Mouse (Mus musculus) liver, embryonic 14.5 days (tissue): ENCODE measurements around the gene Fnip2. TPM values are rescaled to one million over a fixed set of nuclear protein-coding genes. Genes with fewer than 3 reads are reported as not detected.

Source experiments
- ATAC-seq: fragments of 200-750 bp; cut with Nextera tagmentation; 2 replicates; pipeline ENCODE4 v1.8.0; 2017; ENCODE audit warnings: moderate number of reproducible peaks, mild to moderate bottlenecking, moderate library complexity; ENCODE audit not compliant: insufficient read depth
- DNase-seq, 3 experiments: peaks; one replicate each; pipeline ENCODE4 v3.0.0-alpha.2; 2012 to 2013; ENCODE audit warnings: low read depth in 3 of 3, low spot score in 3 of 3
- H3K27ac ChIP-seq: fragments of 300-500 bp; sonication (generic); 2 replicates; pipeline ENCODE4 v1.5.1; 2014; ENCODE audit warnings: moderate library complexity, mild to moderate bottlenecking, control low read depth, inconsistent platforms
- H3K27me3 ChIP-seq: fragments of 300-500 bp; sonication (generic); 2 replicates; pipeline ENCODE4 v1.6.1; 2014; ENCODE audit warnings: mild to moderate bottlenecking, low read length, moderate library complexity; ENCODE audit not compliant: control insufficient read depth, insufficient read depth
- H3K36me3 ChIP-seq: fragments of 300-500 bp; sonication (generic); replicated peaks from 2 replicates; pipeline ENCODE4 v1.6.1; 2014; ENCODE audit warnings: low read depth; ENCODE audit not compliant: control insufficient read depth, insufficient read depth
- H3K4me1 ChIP-seq, 2 experiments: fragments of 200-500 bp in 1 of 2; fragments of 300-500 bp in 1 of 2; sonication (generic) in 1 of 2; replicated peaks; 2 replicates each; pipeline ENCODE4 v1.6.1; 2012 to 2014; ENCODE audit warnings: antibody characterized with exemption in 1 of 2, inconsistent platforms in 1 of 2, low read length in 1 of 2; ENCODE audit not compliant: control insufficient read depth in 2 of 2, insufficient read depth in 2 of 2
- H3K4me2 ChIP-seq: fragments of 300-500 bp; sonication (generic); 2 replicates; pipeline ENCODE4 v1.6.1; 2014; ENCODE audit warnings: low read depth, mild to moderate bottlenecking, control low read depth, moderate library complexity
- H3K4me3 ChIP-seq, 2 experiments: fragments of 200-500 bp in 1 of 2; fragments of 300-500 bp in 1 of 2; sonication (generic) in 1 of 2; 2 replicates each; pipeline ENCODE4 v1.5.1; 2012 to 2014; ENCODE audit warnings: low read depth in 2 of 2, low read length in 2 of 2, mild to moderate bottlenecking in 2 of 2, control low read depth in 1 of 2, inconsistent platforms in 1 of 2, moderate library complexity in 1 of 2; ENCODE audit not compliant: insufficient read depth in 1 of 2
- H3K9ac ChIP-seq: fragments of 300-500 bp; sonication (generic); replicated peaks from 2 replicates; pipeline ENCODE4 v1.6.1; 2014; ENCODE audit warnings: mild to moderate bottlenecking, control low read depth, moderate library complexity
- H3K9me3 ChIP-seq: fragments of 300-500 bp; sonication (generic); 2 replicates; pipeline ENCODE4 v1.6.1; 2016; ENCODE audit warnings: low read length, mixed read lengths; ENCODE audit not compliant: control insufficient read depth
- CTCF ChIP-seq: IDR thresholded peaks from 2 replicates; pipeline ENCODE4 v1.5.1; 2016; ENCODE audit warnings: antibody characterized with exemption, low read depth, control low read depth
- EP300 ChIP-seq: IDR thresholded peaks from 2 replicates; pipeline ENCODE4 v1.6.1; 2016; ENCODE audit warnings: antibody characterized with exemption, low read depth
- WGBS: fragments of 180-500 bp; shearing (Covaris S2); extraction: QIAGEN DNeasy Blood & Tissue Kit; methylation state at CpG from one replicate; pipeline ENCODE4 v1.1.7; 2014; ENCODE audit not compliant: insufficient replicate concordance; 5-methylcytosine and 5-hydroxymethylcytosine counted together
- polyA plus RNA-seq, 2 experiments: library from polyadenylated mRNA; depleted of rRNA in 1 of 2; stranded (reverse) in 1 of 2; unstranded in 1 of 2; fragments of >200 nt; fragmentation: Nextera tagmentation in 1 of 2; extraction: Ambion mirVana in 1 of 2; gene quantifications; 2 replicates each; pipeline versions ENCODE4 v1.2.1 to v1.2.3; 2012 to 2014

Gene Fnip2
- polyA plus RNA-seq, 2 experiments: 3.5 to 5.9 TPM

DNA sequence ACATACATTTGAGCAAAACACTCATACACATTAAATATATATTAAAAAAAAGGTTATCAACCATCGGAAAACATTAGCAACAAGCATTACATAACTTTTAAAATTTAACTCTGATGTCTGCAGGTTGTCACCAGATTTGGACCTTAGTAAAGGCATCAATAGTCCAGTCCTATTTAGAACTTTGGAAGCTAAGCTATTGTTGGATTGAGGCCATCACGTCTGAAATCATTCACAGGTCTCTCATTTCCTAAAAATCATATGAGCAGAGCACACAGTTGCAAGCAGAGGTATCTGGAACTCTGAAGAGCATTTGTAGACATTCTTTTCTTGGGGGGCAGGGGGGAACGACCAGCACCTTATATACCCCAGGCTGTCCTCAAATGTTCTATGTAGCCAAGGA lies 28.5 kb downstream of the Fnip2 start:
- ATAC-seq (no peak), DNase-seq (no peak)
- no peak for TF ChIP-seq EP300
- no peak for TF ChIP-seq CTCF
- Histone ChIP-seq H3K36me3 (no peaks in the 10 kb centered on the region; the same call in 1 of the 2 replicates), H3K9ac (no peak overlapping the region), H3K4me3 (no peak overlapping the region), H3K27ac (no peak overlapping the region; the same call in 1 of the 2 replicates), H3K9me3 (no peaks in the 10 kb centered on the region), H3K4me2 (no peak overlapping the region), H3K4me1 (peaks cover 19 to 51% of the 10 kb centered on the region in 2 experiments), H3K27me3 (no peaks in the 10 kb centered on the region)
- WGBS: 70% methylated on average over 3 of the region's 3 CpGs

DNA sequence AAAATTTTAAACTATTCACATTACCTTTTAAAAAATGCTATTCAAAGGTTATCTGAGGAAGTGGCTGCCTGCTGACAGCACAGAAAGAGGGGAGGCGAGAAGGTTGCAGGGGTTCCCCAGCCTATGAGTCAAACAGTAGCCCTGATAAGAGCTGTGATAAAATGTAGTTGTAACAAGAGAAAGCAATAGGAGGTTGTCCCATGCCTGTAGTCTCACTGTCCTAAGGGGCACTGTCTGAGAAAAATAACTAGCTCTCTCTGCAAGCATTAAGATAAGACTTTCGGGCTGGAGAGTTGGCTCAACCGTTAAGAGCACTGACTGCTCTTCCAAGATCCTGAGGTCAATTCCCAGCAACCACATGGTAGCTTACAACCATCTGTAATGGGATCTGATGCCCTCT lies 29.3 kb downstream of the Fnip2 start:
- DNase-seq: peak in 1 of 3 experiments; percentile 40
- no peak overlapping the region for H3K27ac ChIP-seq
- H3K27me3 ChIP-seq: no peaks in the 10 kb centered on the region
- no peak overlapping the region for H3K4me3 ChIP-seq
- H3K4me1 ChIP-seq: peaks cover 19 to 47% of the 10 kb centered on the region in 2 experiments
- H3K36me3 ChIP-seq: no peaks in the 10 kb centered on the region; the same call in 1 of the 2 replicates
- TF ChIP-seq CTCF: no peak
- peak; percentile 60 for TF ChIP-seq EP300
- no peak overlapping the region for H3K4me2 ChIP-seq
- no peak overlapping the region for H3K9ac ChIP-seq
- no peaks in the 10 kb centered on the region for H3K9me3 ChIP-seq
- WGBS: 11% methylated on average over 3 of the region's 3 CpGs
- peak; percentile 75 for ATAC-seq

DNA sequence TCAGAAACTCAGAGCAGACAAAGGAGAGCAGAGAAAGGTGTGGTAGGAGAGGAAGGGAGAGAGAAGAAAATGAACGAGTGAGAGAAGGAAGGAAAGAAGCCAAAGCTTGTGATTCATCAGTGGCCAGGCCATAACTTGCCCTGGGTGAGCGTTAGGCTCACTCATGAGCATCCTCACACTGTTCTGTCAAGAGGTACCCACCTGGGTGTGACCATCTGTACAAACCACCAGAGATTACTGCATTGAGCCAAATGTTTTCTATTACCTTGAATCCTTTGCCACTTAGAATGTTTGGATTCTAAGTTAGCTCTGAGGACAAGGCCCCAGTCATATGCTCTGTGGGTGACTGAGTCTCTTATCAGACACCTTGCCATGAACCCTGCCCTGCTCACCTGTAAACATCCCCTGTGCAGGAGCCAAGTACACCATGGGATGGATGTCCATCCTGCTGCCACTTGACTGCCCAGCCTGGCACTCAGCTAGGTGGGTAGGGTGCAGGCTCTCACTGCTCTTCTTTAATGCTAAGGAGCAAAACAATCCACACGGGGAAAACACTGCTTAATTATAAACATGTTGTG lies 29.9 kb downstream of the Fnip2 start:
- DNase-seq: no peak
- no peak for ATAC-seq
- Histone ChIP-seq H3K9me3 (no peaks in the 10 kb centered on the region), H3K9ac (no peak overlapping the region), H3K4me1 (peaks cover 17 to 41% of the 10 kb centered on the region in 2 experiments), H3K27ac (no peak overlapping the region), H3K36me3 (no peaks in the 10 kb centered on the region), H3K4me3 (no peak overlapping the region), H3K4me2 (no peak overlapping the region), H3K27me3 (no peaks in the 10 kb centered on the region)
- 54% methylated on average over 3 of the region's 3 CpGs for WGBS
- TF ChIP-seq CTCF (no peak), EP300 (no peak)

DNA sequence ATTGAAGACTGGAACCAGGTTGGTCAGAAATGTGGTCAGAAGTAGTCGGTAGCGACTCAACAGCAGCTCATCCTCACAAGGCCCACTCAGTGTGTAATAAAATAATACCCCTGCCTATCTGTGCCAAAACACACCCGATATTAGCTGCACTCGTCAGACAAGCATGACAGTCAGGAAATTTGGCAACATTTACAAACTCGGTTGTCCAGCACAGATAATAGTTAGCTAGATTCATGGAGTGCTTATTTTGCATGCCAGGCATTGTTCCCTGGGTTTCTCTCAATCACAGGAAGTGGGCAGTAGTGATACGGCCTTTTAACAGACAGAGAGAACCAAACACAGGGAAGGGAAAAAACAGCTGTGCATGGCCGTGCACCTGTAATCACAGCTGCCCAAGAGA lies 30.6 kb downstream of the Fnip2 start:
- H3K9ac ChIP-seq: no peak overlapping the region

DNA sequence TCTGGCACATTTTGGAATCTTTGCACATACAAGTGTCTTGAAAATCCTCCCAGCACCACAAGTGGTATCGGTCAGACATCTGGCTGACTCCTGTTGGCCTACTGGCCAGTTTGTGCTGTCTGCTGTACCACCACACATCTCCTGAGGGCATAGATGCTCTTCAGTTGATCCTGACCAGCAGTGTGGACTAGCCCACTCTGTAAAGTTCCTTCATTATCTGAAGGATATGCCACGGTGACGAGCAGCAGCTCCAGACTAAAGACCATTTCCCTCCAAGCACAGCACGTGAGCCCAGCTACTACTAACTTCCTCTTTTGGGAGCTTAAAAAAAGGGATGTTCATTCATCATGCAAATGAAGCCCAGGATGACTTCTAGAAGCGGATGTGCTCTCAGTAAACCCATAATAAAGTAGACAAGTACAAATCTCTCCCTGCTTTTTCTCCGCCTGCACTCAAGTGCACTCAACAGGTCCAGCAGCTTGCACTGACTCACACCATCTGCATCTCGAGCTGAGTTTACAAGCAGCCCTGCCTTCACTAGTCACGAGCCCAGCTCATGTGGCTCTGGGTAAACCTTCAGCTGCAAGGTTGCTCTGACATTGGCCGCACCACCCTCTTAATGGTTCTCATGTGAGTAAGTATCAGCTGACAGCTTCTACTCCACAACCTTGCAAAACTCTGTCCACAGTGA lies 35.9 kb downstream of the Fnip2 start:
- Histone ChIP-seq H3K27me3 (no peaks in the 10 kb centered on the region), H3K36me3 (no peaks in the 10 kb centered on the region), H3K27ac (no peak overlapping the region), H3K9me3 (no peaks in the 10 kb centered on the region), H3K4me1 (peaks cover 19 to 43% of the 10 kb centered on the region in 2 experiments), H3K4me3 (no peak overlapping the region), H3K9ac (no peak overlapping the region), H3K4me2 (no peak overlapping the region)
- 36% methylated on average over 9 of the region's 9 CpGs for WGBS
- no peak for ATAC-seq
- DNase-seq: peak in 1 of 3 experiments; percentile 31
- no peak for TF ChIP-seq EP300
- no peak for TF ChIP-seq CTCF

More for the DNA sequence above, 30.6 kb downstream of the Fnip2 start:
- ATAC-seq (no peak), DNase-seq (no peak)
- Histone ChIP-seq H3K4me1 (peaks cover 13 to 41% of the 10 kb centered on the region in 2 experiments), H3K9me3 (no peaks in the 10 kb centered on the region), H3K4me3 (no peak overlapping the region), H3K27ac (no peak overlapping the region), H3K27me3 (no peaks in the 10 kb centered on the region), H3K4me2 (no peak overlapping the region), H3K36me3 (no peaks in the 10 kb centered on the region)
- TF ChIP-seq CTCF (no peak), EP300 (no peak)
- 32% methylated on average over 7 of the region's 7 CpGs for WGBS
